ENCODE assay signal across 29 mouse cellular contexts in genomic region chr14:76074206-76074605, GRCm38 (mm10). TPM values are rescaled to one million over a fixed set of nuclear protein-coding genes. Genes with fewer than 3 reads are reported as not detected.
DNase-seq lines count a peak whose midpoint lies in the region; ATAC-seq and TF ChIP-seq lines count a peak whose summit lies in the region.
"Had no signal": no experiment of that assay in that cellular context is flagged by ENCODE, and none has a peak within 500 bp of the region (broad histone marks: within the 10 kb centered on the region; RNA-seq: fewer than 3 reads in every experiment).

No protein-coding gene starts in this region.

- peak; percentile 18 for DNase-seq in lung, postnatal 0 days (ENCODE audit: low spot score)
- DNase-seq in lung, postnatal 10 days: no peak
- peak; percentile 50 for DNase-seq in adrenal gland, adult 2 months
- peak; percentile 15 for DNase-seq in adrenal gland, postnatal 14 days
- DNase-seq in frontal cortex, postnatal 36 days (ENCODE audit: low spot score in 2 of 2): no peak
- DNase-seq in heart, adult 8-10 months (ENCODE audit: low spot score): no peak
- no peak for DNase-seq in layer of hippocampus, adult 11-12 months (ENCODE audit: low spot score)
- DNase-seq: cerebellum, adult 11-12 months; cerebellum, adult 8-10 months; cerebellum, postnatal 36 days; embryo, embryonic 11 days; gastrocnemius, adult 2 months; gastrocnemius, postnatal 14 days; heart, adult 11 months; heart, postnatal 10 days; heart, postnatal 36 days; kidney, adult 11 months had no signal

- H3K4me1 ChIP-seq in lung, postnatal 0 days (ENCODE audit: insufficient read depth, low read depth, low read length): no peaks in the 10 kb centered on the region
- H3K4me1 ChIP-seq: embryonic facial prominence, embryonic 10.5 days; embryonic facial prominence, embryonic 13.5 days; heart, embryonic 12.5 days; heart, embryonic 15.5 days; intestine, embryonic 15.5 days had no signal

- no peak overlapping the region for H3K4me2 ChIP-seq in lung, postnatal 0 days (replicated peaks; ENCODE audit: low read depth, low read length)
- H3K4me2 ChIP-seq: embryonic facial prominence, embryonic 13.5 days; forebrain, embryonic 13.5 days; heart, embryonic 12.5 days; heart, embryonic 15.5 days; hindbrain, embryonic 13.5 days; intestine, embryonic 15.5 days had no signal

- no peak overlapping the region for H3K4me3 ChIP-seq in lung, postnatal 0 days (ENCODE audit: low read depth, low read length)
- H3K4me3 ChIP-seq: embryonic facial prominence, embryonic 10.5 days; embryonic facial prominence, embryonic 13.5 days; erythroblast, embryonic 14.5 days; forebrain, embryonic 13.5 days; gastrocnemius, adult 2 months; heart, embryonic 12.5 days; heart, embryonic 15.5 days; hindbrain, embryonic 10.5 days; hindbrain, embryonic 13.5 days; intestine, embryonic 15.5 days had no signal

- 72% methylated on average over 1 of the region's 1 CpGs for WGBS in lung, postnatal 0 days

- no peak for ATAC-seq in lung, postnatal 0 days
- ATAC-seq: CD4-positive, CD25-positive, alpha-beta regulatory T cell, adult 4 months; forebrain, embryonic 13.5 days; forebrain, embryonic 16.5 days; hindbrain, embryonic 16.5 days; intestine, embryonic 15.5 days had no signal

- no peak for TF ChIP-seq CTCF in lung, postnatal 0 days (IDR thresholded peaks at IDR 0.05)

- H3K9me3 ChIP-seq in lung, postnatal 0 days (ENCODE audit: low read length): no peaks in the 10 kb centered on the region
- H3K9me3 ChIP-seq: embryonic facial prominence, embryonic 10.5 days; embryonic facial prominence, embryonic 13.5 days; forebrain, embryonic 13.5 days; heart, embryonic 12.5 days; heart, embryonic 15.5 days; hindbrain, embryonic 10.5 days; hindbrain, embryonic 13.5 days; intestine, embryonic 15.5 days had no signal

- H3K27ac ChIP-seq in lung, postnatal 0 days (ENCODE audit: low read length): no peak overlapping the region
- H3K27ac ChIP-seq: embryonic facial prominence, embryonic 10.5 days; embryonic facial prominence, embryonic 13.5 days; forebrain, embryonic 13.5 days; gastrocnemius, adult 2 months; heart, embryonic 15.5 days; hindbrain, embryonic 10.5 days; hindbrain, embryonic 13.5 days; intestine, embryonic 15.5 days had no signal

- H3K9ac ChIP-seq in lung, postnatal 0 days (replicated peaks; ENCODE audit: low read depth): no peak overlapping the region
- H3K9ac ChIP-seq: embryonic facial prominence, embryonic 13.5 days; forebrain, embryonic 13.5 days; heart, embryonic 12.5 days; heart, embryonic 15.5 days; hindbrain, embryonic 13.5 days; intestine, embryonic 15.5 days had no signal

- H3K36me3 ChIP-seq in lung, postnatal 0 days (ENCODE audit: insufficient read depth, low read length): no peaks in the 10 kb centered on the region
- H3K36me3 ChIP-seq: embryonic facial prominence, embryonic 10.5 days; embryonic facial prominence, embryonic 13.5 days; heart, embryonic 12.5 days; heart, embryonic 15.5 days; hindbrain, embryonic 10.5 days; hindbrain, embryonic 13.5 days; intestine, embryonic 15.5 days had no signal

- no peaks in the 10 kb centered on the region for H3K27me3 ChIP-seq in lung, postnatal 0 days (replicated peaks; ENCODE audit: insufficient read depth, low read length)
- H3K27me3 ChIP-seq: embryonic facial prominence, embryonic 13.5 days; forebrain, embryonic 13.5 days; intestine, embryonic 15.5 days had no signal

- no peak for TF ChIP-seq EP300 in lung, postnatal 0 days (IDR thresholded peaks at IDR 0.05)

RNA-seq across cellular contexts. Expression of gene Gpalpp1, which starts 36.4 kb away (rescaled TPM):
- polyA plus RNA-seq in lung, postnatal 0 days (2015; fragmentation: Nextera tagmentation; extraction: Ambion mirVana): 6.3 and 7.0 TPM in 2 replicates
- total RNA-seq in adrenal gland, adult 2 months (2021): 10 to 100 TPM; 18.9 to 19.6 TPM
- polyA plus RNA-seq in adrenal gland, adult 2 months (2012; rRNA removed): 1.4 and 1.6 TPM in 2 replicates
- total RNA-seq in adrenal gland, postnatal 14 days (2021): 17.7 and 19.4 TPM in 2 replicates
- 10 to 100 TPM in 3 of 4 experiments, 1 to 10 TPM in 1; 9.5 to 12.3 (median 10.4) TPM for total RNA-seq in heart, adult 8-10 months (2022)

RNA-seq across cellular contexts. Expression of gene Nufip1, which starts 36.5 kb away (rescaled TPM):
- polyA plus RNA-seq in lung, postnatal 0 days (2015; fragmentation: Nextera tagmentation; extraction: Ambion mirVana): 6.1 and 6.5 TPM in 2 replicates
- 1 to 10 TPM; 6.9 to 8.2 TPM for total RNA-seq in adrenal gland, adult 2 months (2021)
- polyA plus RNA-seq in adrenal gland, adult 2 months (2012; rRNA removed): 6.8 and 7.7 TPM in 2 replicates
- 7.7 and 8.0 TPM in 2 replicates for total RNA-seq in adrenal gland, postnatal 14 days (2021)
- total RNA-seq in heart, adult 8-10 months (2022): 1 to 10 TPM; 3.0 to 3.6 (median 3.2) TPM

Comparison
In these comparisons a context has a peak if more than half of its experiments do, and no peak if none do; other contexts are left out.
1. DNase-seq: peak in lung, postnatal 0 days (single experiment), adrenal gland, adult 2 months (single experiment) and adrenal gland, postnatal 14 days (single experiment); none in lung, postnatal 10 days (single experiment), frontal cortex, postnatal 36 days (0 of 2), heart, adult 8-10 months (single experiment) and layer of hippocampus, adult 11-12 months (single experiment).